Mouse (Mus musculus): ENCODE data around the gene Kctd7. TPM values are rescaled to one million over a fixed set of nuclear protein-coding genes. Genes with fewer than 3 reads are reported as not detected.

Gene Kctd7
- polyA plus RNA-seq, 1 experiment from 2014 or later, result 5.4 TPM

- 75% methylated on average over 8 of the region's 8 CpGs for WGBS
- Histone ChIP-seq H3K4me1 (peaks cover 9% of the 10 kb centered on the region), H3K4me3 (replicated peaks) (peak overlapping the region; percentile 63; the same call in 1 of the 2 replicates), H3K9ac (no peak overlapping the region), H3K9me3 (no peaks in the 10 kb centered on the region), H3K27ac (no peak overlapping the region), H3K4me2 (peak overlapping the region; percentile 94), H3K36me3 (no peaks in the 10 kb centered on the region; the same call in 1 of the 2 replicates), H3K27me3 (replicated peaks) (no peaks in the 10 kb centered on the region)
- no peak for ATAC-seq (ENCODE audit: insufficient read depth, low FRiP score, low read depth)
Measured at GRCm38 (mm10) chr5:130145961-130146360, 1.3 kb downstream of the Kctd7 start.

DNA sequence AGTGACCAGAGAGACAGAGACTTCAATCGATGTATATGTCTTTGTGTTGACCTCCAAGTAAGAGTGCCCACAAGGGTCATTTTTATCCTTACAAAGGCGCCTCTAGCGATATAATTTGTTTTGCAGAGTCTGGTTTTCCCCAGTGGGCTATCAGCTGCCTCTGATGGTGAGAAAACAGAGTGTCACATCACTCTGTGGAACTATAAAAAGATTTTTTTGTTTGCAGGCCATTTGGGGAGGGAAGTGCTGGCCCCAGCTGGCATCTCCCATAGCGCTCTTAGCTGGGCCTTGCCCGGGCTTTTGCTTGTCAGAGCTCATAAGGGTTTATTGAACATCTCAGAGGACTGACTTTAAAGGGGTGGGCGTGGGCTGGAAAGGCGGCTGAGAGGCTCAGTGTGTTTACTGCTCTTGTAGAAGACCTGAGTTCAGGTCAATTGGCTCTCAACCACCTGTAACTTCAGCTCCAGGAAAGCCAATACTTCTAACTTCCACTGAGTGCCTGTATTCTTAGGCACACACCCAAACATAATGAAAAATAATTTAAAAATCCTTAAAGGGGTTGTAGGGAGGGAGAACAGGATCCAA, 5.2 kb downstream of the Kctd7 start:
- no peak overlapping the region for H3K4me3 ChIP-seq (replicated peaks)
- no peak overlapping the region for H3K4me2 ChIP-seq
- H3K4me1 ChIP-seq, result peaks cover 9% of the 10 kb centered on the region
- H3K9me3 ChIP-seq, result no peaks in the 10 kb centered on the region
- H3K27me3 ChIP-seq (replicated peaks), result no peaks in the 10 kb centered on the region
- no peak overlapping the region for H3K9ac ChIP-seq
- 67% methylated on average over 7 of the region's 7 CpGs for WGBS
- no peak overlapping the region for H3K27ac ChIP-seq
- peaks cover 8% of the 10 kb centered on the region; the same call in 1 of the 2 replicates for H3K36me3 ChIP-seq
- no peak for ATAC-seq (ENCODE audit: insufficient read depth, low FRiP score, low read depth)

DNA sequence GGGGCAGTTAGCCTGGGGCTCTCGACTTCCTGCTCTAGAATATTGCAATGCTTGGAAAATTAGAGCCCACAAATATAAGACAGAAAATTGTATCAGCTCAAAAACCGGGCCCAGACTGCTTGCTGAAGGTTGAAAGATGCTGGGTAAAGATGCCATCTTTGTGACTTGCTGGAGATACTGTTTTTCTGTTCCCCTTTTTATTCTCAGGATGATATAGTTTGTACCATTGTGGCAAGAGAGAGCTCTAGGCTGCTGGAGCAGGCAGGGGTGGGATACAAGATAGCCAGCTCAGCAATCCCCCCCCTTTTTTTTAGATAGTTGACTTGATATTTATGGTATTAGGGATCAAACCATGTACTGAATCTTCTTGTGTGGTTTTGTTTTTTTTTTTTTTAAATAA, 9.6 kb downstream of the Kctd7 start:
- Histone ChIP-seq H3K4me2 (no peak overlapping the region), H3K9ac (no peak overlapping the region), H3K9me3 (no peaks in the 10 kb centered on the region), H3K4me1 (no peaks in the 10 kb centered on the region), H3K4me3 (replicated peaks) (no peak overlapping the region), H3K36me3 (0 out of 2 replicates have a peak, but pooled peaks cover 8% of the 10 kb centered on the region), H3K27ac (no peak overlapping the region), H3K27me3 (replicated peaks) (no peaks in the 10 kb centered on the region)
- WGBS, result 87% methylated on average over 2 of the region's 2 CpGs
- no peak for ATAC-seq (ENCODE audit: insufficient read depth, low FRiP score, low read depth)

- H3K4me2 ChIP-seq, result no peak overlapping the region
- ATAC-seq (ENCODE audit: insufficient read depth, low FRiP score, low read depth), result no peak
- 75% methylated on average over 4 of the region's 4 CpGs for WGBS
Measured at GRCm38 (mm10) chr5:130158545-130158944, 13.9 kb downstream of the Kctd7 start.

DNA sequence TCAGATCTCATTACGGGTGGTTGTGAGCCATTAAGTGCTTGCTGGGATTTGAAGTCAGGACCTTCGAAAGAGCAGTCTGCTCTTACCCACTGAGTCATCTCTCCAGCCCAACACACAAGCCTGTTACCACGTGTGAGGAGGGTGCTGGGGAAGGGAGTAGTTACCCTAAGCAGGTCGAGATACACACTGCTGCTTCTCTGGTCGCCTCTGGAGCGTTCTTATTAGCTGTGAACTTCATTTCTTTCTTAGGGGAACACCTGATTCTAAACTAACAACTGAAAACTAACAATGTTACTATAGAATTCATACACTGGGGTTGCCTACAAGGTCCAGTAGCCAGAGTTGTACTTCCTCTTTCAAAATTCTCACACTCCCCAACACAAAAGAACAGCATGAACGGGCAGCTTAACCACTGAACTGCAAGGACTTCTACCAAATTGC, 15.1 kb downstream of the Kctd7 start:
- Histone ChIP-seq H3K36me3 (no peaks in the 10 kb centered on the region), H3K9me3 (no peaks in the 10 kb centered on the region), H3K4me2 (no peak overlapping the region), H3K27ac (no peak overlapping the region), H3K4me3 (replicated peaks) (no peak overlapping the region), H3K9ac (no peak overlapping the region), H3K27me3 (replicated peaks) (no peaks in the 10 kb centered on the region), H3K4me1 (no peaks in the 10 kb centered on the region)
- 61% methylated on average over 7 of the region's 7 CpGs for WGBS
- ATAC-seq (ENCODE audit: insufficient read depth, low FRiP score, low read depth), result no peak

More at GRCm38 (mm10) chr5:130158545-130158944, 13.9 kb downstream of the Kctd7 start:
- no peak overlapping the region for H3K27ac ChIP-seq
- no peak overlapping the region for H3K9ac ChIP-seq
- H3K9me3 ChIP-seq, result no peaks in the 10 kb centered on the region
- no peaks in the 10 kb centered on the region for H3K36me3 ChIP-seq
- H3K4me3 ChIP-seq (replicated peaks), result no peak overlapping the region
- H3K4me1 ChIP-seq, result no peaks in the 10 kb centered on the region
- no peaks in the 10 kb centered on the region for H3K27me3 ChIP-seq (replicated peaks)

- peak; percentile 50; the same call in 1 of the 2 replicates for ATAC-seq (ENCODE audit: insufficient read depth, low FRiP score, low read depth)
- no peaks in the 10 kb centered on the region for H3K27me3 ChIP-seq (replicated peaks)
- H3K36me3 ChIP-seq, result no peaks in the 10 kb centered on the region
- no peak overlapping the region for H3K9ac ChIP-seq
- WGBS, result 3% methylated on average over 7 of the region's 7 CpGs
- no peak overlapping the region for H3K27ac ChIP-seq
- H3K4me3 ChIP-seq (replicated peaks), result no peak overlapping the region
- H3K9me3 ChIP-seq, result no peaks in the 10 kb centered on the region
- H3K4me1 ChIP-seq, result no peaks in the 10 kb centered on the region
- H3K4me2 ChIP-seq, result no peak overlapping the region
Measured at GRCm38 (mm10) chr5:130163670-130164069, 19.0 kb downstream of the Kctd7 start.

- H3K27me3 ChIP-seq (replicated peaks), result no peaks in the 10 kb centered on the region
- no peak overlapping the region for H3K27ac ChIP-seq
- H3K36me3 ChIP-seq, result no peaks in the 10 kb centered on the region
- no peak overlapping the region for H3K4me2 ChIP-seq
- 70% methylated on average over 4 of the region's 4 CpGs for WGBS
- H3K4me3 ChIP-seq (replicated peaks), result no peak overlapping the region
- no peaks in the 10 kb centered on the region for H3K9me3 ChIP-seq
- no peaks in the 10 kb centered on the region for H3K4me1 ChIP-seq
- no peak for ATAC-seq (ENCODE audit: insufficient read depth, low FRiP score, low read depth)
- no peak overlapping the region for H3K9ac ChIP-seq
Measured at GRCm38 (mm10) chr5:130165213-130165612, 20.6 kb downstream of the Kctd7 start.

GRCm38 (mm10) chr5:130169109-130169508, 24.4 kb downstream of the Kctd7 start:
- Histone ChIP-seq H3K27me3 (replicated peaks) (no peaks in the 10 kb centered on the region), H3K9ac (no peak overlapping the region), H3K4me3 (replicated peaks) (no peak overlapping the region), H3K4me2 (no peak overlapping the region), H3K9me3 (no peaks in the 10 kb centered on the region), H3K4me1 (peaks cover 12% of the 10 kb centered on the region), H3K36me3 (no peaks in the 10 kb centered on the region), H3K27ac (no peak overlapping the region)
- 40% methylated on average over 6 of the region's 6 CpGs for WGBS
- ATAC-seq (ENCODE audit: insufficient read depth, low FRiP score, low read depth), result no peak

- H3K27me3 ChIP-seq (replicated peaks), result no peaks in the 10 kb centered on the region
Measured at GRCm38 (mm10) chr5:130170666-130171422, 26.2 kb downstream of the Kctd7 start.

GRCm38 (mm10) chr5:130171423-130171954, 26.8 kb downstream of the Kctd7 start, which contains the start of gene Rabgef1:
Gene Rabgef1 (plus strand): TSS chr5:130171798.
- WGBS, result under 1% methylated on average over 52 of the region's 62 CpGs

More at GRCm38 (mm10) chr5:130170666-130171422, 26.2 kb downstream of the Kctd7 start:
- H3K9me3 ChIP-seq, result no peaks in the 10 kb centered on the region
- ATAC-seq (ENCODE audit: insufficient read depth, low FRiP score, low read depth), result peak; percentile 69
- peaks cover 12% of the 10 kb centered on the region for H3K4me1 ChIP-seq
- H3K4me3 ChIP-seq (replicated peaks), result peak overlapping the region; percentile 92
- H3K4me2 ChIP-seq, result peak overlapping the region; percentile 57
- H3K36me3 ChIP-seq, result no peaks in the 10 kb centered on the region
- 10% methylated on average over 6 of the region's 6 CpGs for WGBS
- peak overlapping the region; percentile 59; the same call in 1 of the 2 replicates for H3K9ac ChIP-seq
- peak overlapping the region; percentile 88 for H3K27ac ChIP-seq

DNA sequence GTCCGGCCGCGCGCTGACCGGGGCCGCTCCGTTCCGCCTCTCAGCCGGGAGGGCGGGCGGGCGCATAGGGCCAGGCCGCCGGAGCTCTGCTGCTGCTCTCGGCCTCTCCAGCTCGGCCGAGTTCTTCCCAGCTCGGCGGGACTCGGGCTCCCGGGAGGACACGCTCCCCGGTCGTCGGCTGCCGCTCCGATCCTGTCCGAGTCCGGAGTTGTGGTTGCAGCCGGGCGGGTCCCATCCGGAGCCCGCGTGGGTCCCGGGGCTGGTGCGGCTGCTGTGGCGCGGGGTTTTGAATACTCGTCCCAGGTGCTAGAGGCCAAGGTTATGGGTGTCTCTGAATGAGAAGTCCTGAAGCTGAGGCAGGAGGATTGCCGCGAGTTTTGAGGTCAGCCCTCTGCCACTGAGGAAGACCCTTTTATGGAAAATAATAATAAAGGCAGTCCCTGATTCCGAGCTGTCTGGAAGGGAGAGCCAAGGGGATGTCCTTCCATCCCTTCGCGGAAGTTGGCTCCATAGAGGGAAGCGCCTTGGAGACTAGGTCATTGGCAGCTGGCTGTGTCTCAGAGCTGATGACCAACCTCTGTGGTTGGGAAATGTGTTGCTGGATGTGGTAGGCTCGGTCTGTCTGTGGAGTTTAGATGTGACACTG, 27.4 kb downstream of the Kctd7 start:
- under 1% methylated on average over 37 of the region's 46 CpGs for WGBS
- Histone ChIP-seq H3K36me3 (no peaks in the 10 kb centered on the region), H3K9me3 (no peaks in the 10 kb centered on the region), H3K9ac (peak overlapping the region; percentile 72), H3K4me3 (replicated peaks) (peak overlapping the region; percentile 92), H3K27me3 (replicated peaks) (no peaks in the 10 kb centered on the region), H3K4me2 (peak overlapping the region; percentile 58), H3K4me1 (peaks cover 12% of the 10 kb centered on the region), H3K27ac (peak overlapping the region; percentile 86)
- ATAC-seq (ENCODE audit: insufficient read depth, low FRiP score, low read depth), result peak; percentile 3

More at GRCm38 (mm10) chr5:130171423-130171954, 26.8 kb downstream of the Kctd7 start, which contains the start of gene Rabgef1:
- Histone ChIP-seq H3K9ac (peak within 1 kb of the TSS; percentile 72), H3K9me3 (no peaks in the 10 kb centered on the region), H3K27me3 (replicated peaks) (no peaks in the 10 kb centered on the region), H3K4me3 (replicated peaks) (peak within 1 kb of the TSS; percentile 92), H3K4me1 (peaks cover 12% of the 10 kb centered on the region), H3K36me3 (no peaks in the 10 kb centered on the region), H3K27ac (peak within 1 kb of the TSS; percentile 88), H3K4me2 (peak within 1 kb of the TSS; percentile 58)
- ATAC-seq (ENCODE audit: insufficient read depth, low FRiP score, low read depth), result peak; percentile 95

All from stomach, embryonic 15.5 days (tissue).